Mouse (Mus musculus) neural tube, embryonic 13.5 days (tissue): ENCODE results near the gene Keap1. TPM values are rescaled to one million over a fixed set of nuclear protein-coding genes. Genes with fewer than 3 reads are reported as not detected.
A peak's percentile ranks its signal among the peaks of the same experiment; 100 is the strongest.

ENCODE experiments used
- ATAC-seq: fragments of 200-750 bp; cut with Nextera tagmentation; 2 replicates; pipeline ENCODE4 v1.8.0; 2017; ENCODE audit warnings: low read depth, mild to moderate bottlenecking, moderate TSS enrichment, moderate library complexity
- H3K27ac ChIP-seq: fragments of 300-500 bp; sonication (generic); replicated peaks from 2 replicates; pipeline ENCODE4 v1.5.1; 2015; ENCODE audit warnings: moderate library complexity, mild to moderate bottlenecking, inconsistent platforms
- H3K27me3 ChIP-seq: fragments of 300-500 bp; sonication (generic); 2 replicates; pipeline ENCODE4 v1.6.1; 2015; ENCODE audit warnings: mild to moderate bottlenecking, inconsistent platforms
- H3K36me3 ChIP-seq: fragments of 300-500 bp; sonication (generic); 2 replicates; pipeline ENCODE4 v1.6.1; 2015; ENCODE audit warnings: mild to moderate bottlenecking, inconsistent platforms
- H3K4me1 ChIP-seq: fragments of 300-500 bp; sonication (generic); replicated peaks from 2 replicates; pipeline ENCODE4 v1.6.1; 2015; ENCODE audit warnings: inconsistent platforms
- H3K4me2 ChIP-seq: fragments of 300-500 bp; sonication (generic); 2 replicates; pipeline ENCODE4 v1.6.1; 2015; ENCODE audit warnings: inconsistent platforms, mild to moderate bottlenecking, moderate library complexity
- H3K4me3 ChIP-seq: fragments of 300-500 bp; sonication (generic); 2 replicates; pipeline ENCODE4 v1.5.1; 2015; ENCODE audit warnings: mild to moderate bottlenecking, inconsistent platforms
- H3K9ac ChIP-seq: fragments of 300-500 bp; sonication (generic); 2 replicates; pipeline ENCODE4 v1.6.1; 2015; ENCODE audit warnings: moderate library complexity, mild to moderate bottlenecking, inconsistent platforms
- H3K9me3 ChIP-seq: fragments of 300-500 bp; sonication (generic); 2 replicates; pipeline ENCODE4 v1.6.1; 2016; ENCODE audit warnings: inconsistent platforms
- WGBS: fragments of 180-500 bp; shearing (Covaris S2); methylation state at CpG from one replicate; pipeline ENCODE4 v1.1.7; 2015; 5-methylcytosine and 5-hydroxymethylcytosine counted together
- polyA plus RNA-seq: library from polyadenylated mRNA; unstranded; fragments of >200 nt; fragmentation: Nextera tagmentation; extraction: Ambion mirVana; gene quantifications from 2 replicates; pipeline ENCODE4 v1.2.1, GENCODE M21; 2015

The Keap1 gene
- polyA plus RNA-seq, 1 experiment from 2014 or later = 60.9 TPM

GRCm38 (mm10) chr9:21238004-21238732 lies 993 bp downstream of the Keap1 start:
- 2% methylated on average over 31 of the region's 31 CpGs for WGBS
- Histone ChIP-seq H3K9ac (peak overlapping the region; percentile 95), H3K4me3 (peak overlapping the region; percentile 73), H3K36me3 (peaks cover 34% of the 10 kb centered on the region), H3K27me3 (peaks cover 17% of the 10 kb centered on the region), H3K27ac (peak overlapping the region; percentile 94), H3K4me1 (peaks cover 38% of the 10 kb centered on the region), H3K4me2 (peak overlapping the region; percentile 75), H3K9me3 (no peaks in the 10 kb centered on the region)
- ATAC-seq = peak; percentile 16

- Histone ChIP-seq H3K4me3 (peak overlapping the region; percentile 73), H3K27me3 (peaks cover 10% of the 10 kb centered on the region), H3K9me3 (no peaks in the 10 kb centered on the region), H3K4me2 (peak overlapping the region; percentile 75), H3K4me1 (peaks cover 38% of the 10 kb centered on the region), H3K27ac (peak overlapping the region; percentile 94), H3K36me3 (peaks cover 41% of the 10 kb centered on the region), H3K9ac (peak overlapping the region; percentile 95)
- ATAC-seq = 0 out of 2 replicates have a peak, but pooled peaks have one; percentile 25
- WGBS = 18% methylated on average over 19 of the region's 19 CpGs
These were observed 1.7 kb downstream of the Keap1 start for GRCm38 (mm10) chr9:21237368-21238003.

GRCm38 (mm10) chr9:21236991-21237367 lies 2.2 kb downstream of the Keap1 start:
- Histone ChIP-seq H3K9me3 (no peaks in the 10 kb centered on the region), H3K36me3 (peaks cover 43% of the 10 kb centered on the region), H3K9ac (peak overlapping the region; percentile 95), H3K27me3 (peaks cover 5% of the 10 kb centered on the region), H3K4me1 (peaks cover 38% of the 10 kb centered on the region), H3K27ac (no peak overlapping the region), H3K4me2 (peak overlapping the region; percentile 75), H3K4me3 (peak overlapping the region; percentile 73)
- 82% methylated on average over 25 of the region's 25 CpGs for WGBS
- ATAC-seq = no peak

GRCm38 (mm10) chr9:21235341-21235740 lies 3.8 kb downstream of the Keap1 start:
- no peak overlapping the region for H3K4me2 ChIP-seq
- no peak overlapping the region for H3K4me3 ChIP-seq
- H3K4me1 ChIP-seq = peaks cover 33% of the 10 kb centered on the region
- H3K27me3 ChIP-seq = no peaks in the 10 kb centered on the region
- no peak overlapping the region for H3K27ac ChIP-seq
- H3K36me3 ChIP-seq = peaks cover 57% of the 10 kb centered on the region
- 88% methylated on average over 4 of the region's 4 CpGs for WGBS
- H3K9ac ChIP-seq = no peak overlapping the region; the same call in 1 of the 2 replicates
- ATAC-seq = no peak
- no peaks in the 10 kb centered on the region for H3K9me3 ChIP-seq

- H3K27ac ChIP-seq = no peak overlapping the region
- no peaks in the 10 kb centered on the region for H3K27me3 ChIP-seq
- peaks cover 25% of the 10 kb centered on the region for H3K4me1 ChIP-seq
- no peak for ATAC-seq
- H3K9ac ChIP-seq = no peak overlapping the region
- peaks cover 70% of the 10 kb centered on the region for H3K36me3 ChIP-seq
- no peak overlapping the region for H3K4me3 ChIP-seq
- no peak overlapping the region for H3K4me2 ChIP-seq
- H3K9me3 ChIP-seq = no peaks in the 10 kb centered on the region
- WGBS = 82% methylated on average over 28 of the region's 28 CpGs
These were observed 5.4 kb downstream of the Keap1 start for GRCm38 (mm10) chr9:21233805-21234204.

GRCm38 (mm10) chr9:21233366-21233765 lies 5.8 kb downstream of the Keap1 start:
- no peaks in the 10 kb centered on the region for H3K27me3 ChIP-seq
- H3K27ac ChIP-seq = no peak overlapping the region
- peaks cover 25% of the 10 kb centered on the region for H3K4me1 ChIP-seq
- no peak overlapping the region for H3K4me2 ChIP-seq
- ATAC-seq = no peak
- peaks cover 70% of the 10 kb centered on the region for H3K36me3 ChIP-seq
- WGBS = 87% methylated on average over 29 of the region's 29 CpGs
- H3K4me3 ChIP-seq = no peak overlapping the region
- H3K9me3 ChIP-seq = no peaks in the 10 kb centered on the region
- no peak overlapping the region for H3K9ac ChIP-seq

- H3K36me3 ChIP-seq = peaks cover 70% of the 10 kb centered on the region
- no peak overlapping the region for H3K9ac ChIP-seq
- H3K27me3 ChIP-seq = no peaks in the 10 kb centered on the region
- no peak overlapping the region for H3K4me2 ChIP-seq
- H3K27ac ChIP-seq = no peak overlapping the region
- peaks cover 25% of the 10 kb centered on the region for H3K4me1 ChIP-seq
- no peaks in the 10 kb centered on the region for H3K9me3 ChIP-seq
- ATAC-seq = no peak
- H3K4me3 ChIP-seq = no peak overlapping the region
- WGBS = 91% methylated on average over 5 of the region's 5 CpGs
These were observed 6.3 kb downstream of the Keap1 start for GRCm38 (mm10) chr9:21232867-21233266.

- H3K9me3 ChIP-seq = no peaks in the 10 kb centered on the region
- no peak overlapping the region for H3K27ac ChIP-seq
- no peaks in the 10 kb centered on the region for H3K27me3 ChIP-seq
- no peak overlapping the region for H3K4me2 ChIP-seq
- peaks cover 65% of the 10 kb centered on the region for H3K36me3 ChIP-seq
- no peak overlapping the region for H3K4me3 ChIP-seq
- no peak for ATAC-seq
- H3K9ac ChIP-seq = no peak overlapping the region
- H3K4me1 ChIP-seq = peaks cover 22% of the 10 kb centered on the region
- 62% methylated on average over 23 of the region's 23 CpGs for WGBS
These were observed 7.6 kb downstream of the Keap1 start for GRCm38 (mm10) chr9:21231551-21231950.

- H3K4me3 ChIP-seq = peak overlapping the region; percentile 24
- peaks cover 18% of the 10 kb centered on the region for H3K4me1 ChIP-seq
- WGBS = 19% methylated on average over 16 of the region's 16 CpGs
- peak overlapping the region; percentile 49 for H3K4me2 ChIP-seq
- H3K36me3 ChIP-seq = peaks cover 28% of the 10 kb centered on the region
- H3K9ac ChIP-seq = peak overlapping the region; percentile 65
- no peaks in the 10 kb centered on the region for H3K27me3 ChIP-seq
- peak; percentile 60 for ATAC-seq
- H3K27ac ChIP-seq = no peak overlapping the region
- no peaks in the 10 kb centered on the region for H3K9me3 ChIP-seq
These were observed 11.8 kb downstream of the Keap1 start for GRCm38 (mm10) chr9:21227342-21227741.

GRCm38 (mm10) chr9:21225415-21225758 lies 13.8 kb downstream of the Keap1 start:
- Histone ChIP-seq H3K4me3 (peak overlapping the region; percentile 19), H3K4me2 (peak overlapping the region; percentile 48), H3K36me3 (peaks cover 14% of the 10 kb centered on the region), H3K4me1 (peaks cover 23% of the 10 kb centered on the region), H3K27me3 (no peaks in the 10 kb centered on the region), H3K9me3 (no peaks in the 10 kb centered on the region), H3K27ac (no peak overlapping the region), H3K9ac (peak overlapping the region; percentile 60)
- 6% methylated on average over 7 of the region's 7 CpGs for WGBS
- ATAC-seq = no peak

- Histone ChIP-seq H3K27me3 (no peaks in the 10 kb centered on the region), H3K4me1 (peaks cover 23% of the 10 kb centered on the region), H3K9ac (peak overlapping the region; percentile 60), H3K4me3 (peak overlapping the region; percentile 19), H3K36me3 (peaks cover 8% of the 10 kb centered on the region), H3K4me2 (peak overlapping the region; percentile 48), H3K27ac (no peak overlapping the region), H3K9me3 (no peaks in the 10 kb centered on the region)
- no peak for ATAC-seq
- 20% methylated on average over 26 of the region's 26 CpGs for WGBS
These were observed 14.4 kb downstream of the Keap1 start for GRCm38 (mm10) chr9:21224576-21225414.

GRCm38 (mm10) chr9:21223906-21224305 lies 15.3 kb downstream of the Keap1 start:
- Histone ChIP-seq H3K27me3 (no peaks in the 10 kb centered on the region), H3K9me3 (no peaks in the 10 kb centered on the region), H3K27ac (no peak overlapping the region), H3K36me3 (no peaks in the 10 kb centered on the region), H3K4me2 (no peak overlapping the region), H3K4me1 (peaks cover 23% of the 10 kb centered on the region), H3K9ac (no peak overlapping the region), H3K4me3 (no peak overlapping the region)
- no peak for ATAC-seq
- 92% methylated on average over 6 of the region's 6 CpGs for WGBS
